Mouse (Mus musculus) monocyte, adult 2 months (primary cell): ENCODE measurements around the gene CN725425.
A peak's percentile ranks its signal among the peaks of the same experiment; 100 is the strongest.

Experiments used
- DNase-seq, 2 experiments: peaks; one replicate each; pipeline ENCODE4 v3.0.0; 2022; ENCODE audit warnings: low spot score in 2 of 2, low read depth in 1 of 2

CN725425 gene

GRCm38 (mm10) chr15:91203521-91203920 lies 4.2 kb downstream of the CN725425 start:
- DNase-seq = no peak

- DNase-seq = no peak
These were observed 7.2 kb downstream of the CN725425 start for GRCm38 (mm10) chr15:91206518-91206917.

GRCm38 (mm10) chr15:91237294-91237693 lies 38.0 kb downstream of the CN725425 start:
- DNase-seq = no peak

GRCm38 (mm10) chr15:91240683-91241335 lies 41.5 kb downstream of the CN725425 start:
- DNase-seq = no peak

- no peak for DNase-seq
These were observed 51.5 kb downstream of the CN725425 start for GRCm38 (mm10) chr15:91250815-91251214.

- no peak for DNase-seq
These were observed 52.5 kb downstream of the CN725425 start for GRCm38 (mm10) chr15:91251544-91252408.

GRCm38 (mm10) chr15:91252956-91253355 lies 53.7 kb downstream of the CN725425 start:
- no peak for DNase-seq

- DNase-seq = no peak
These were observed 56.0 kb downstream of the CN725425 start for GRCm38 (mm10) chr15:91255308-91255707.

GRCm38 (mm10) chr15:91257140-91257539 lies 57.8 kb downstream of the CN725425 start:
- DNase-seq = no peak

- no peak for DNase-seq
These were observed 61.3 kb downstream of the CN725425 start for GRCm38 (mm10) chr15:91260578-91260977.

GRCm38 (mm10) chr15:91263926-91264325 lies 64.6 kb downstream of the CN725425 start:
- no peak for DNase-seq

GRCm38 (mm10) chr15:91268532-91268931 lies 69.2 kb downstream of the CN725425 start:
- no peak for DNase-seq

GRCm38 (mm10) chr15:91275961-91276360 lies 76.7 kb downstream of the CN725425 start:
- no peak for DNase-seq

GRCm38 (mm10) chr15:91279571-91279970 lies 80.3 kb downstream of the CN725425 start:
- no peak for DNase-seq

- DNase-seq = no peak
These were observed 82.2 kb downstream of the CN725425 start for GRCm38 (mm10) chr15:91281521-91281920.

- no peak for DNase-seq
These were observed 83.5 kb downstream of the CN725425 start for GRCm38 (mm10) chr15:91282822-91283221.

GRCm38 (mm10) chr15:91283418-91283817 lies 84.1 kb downstream of the CN725425 start:
- no peak for DNase-seq

GRCm38 (mm10) chr15:91299319-91299835 lies 100.1 kb downstream of the CN725425 start:
- DNase-seq = no peak

- DNase-seq = peak in 1 of 2 experiments; percentile 56
These were observed 102.1 kb downstream of the CN725425 start for GRCm38 (mm10) chr15:91301366-91301765.

GRCm38 (mm10) chr15:91304296-91304852 lies 105.1 kb downstream of the CN725425 start:
- no peak for DNase-seq
